Mouse (Mus musculus): ENCODE data around the gene Gm10251. TPM values are rescaled to one million over a fixed set of nuclear protein-coding genes. Genes with fewer than 3 reads are reported as not detected.
"Not testable (repeated sequence)": the region's sequence is repeated elsewhere in the genome, so short reads cannot be mapped to it uniquely, and the experiment has no call there.

The Gm10251 gene
- total RNA-seq (2021), result not detected
- polyA plus RNA-seq (2012; rRNA removed), result not detected in 2 replicates
- long read RNA-seq, result 0 reads

- not testable (repeated sequence) for DNase-seq
Measured at GRCm38 (mm10) chr14:6684070-6684469, at the start of gene Gm10251. Gene Gm10251 (minus strand): TSS chr14:6684170.

DNA sequence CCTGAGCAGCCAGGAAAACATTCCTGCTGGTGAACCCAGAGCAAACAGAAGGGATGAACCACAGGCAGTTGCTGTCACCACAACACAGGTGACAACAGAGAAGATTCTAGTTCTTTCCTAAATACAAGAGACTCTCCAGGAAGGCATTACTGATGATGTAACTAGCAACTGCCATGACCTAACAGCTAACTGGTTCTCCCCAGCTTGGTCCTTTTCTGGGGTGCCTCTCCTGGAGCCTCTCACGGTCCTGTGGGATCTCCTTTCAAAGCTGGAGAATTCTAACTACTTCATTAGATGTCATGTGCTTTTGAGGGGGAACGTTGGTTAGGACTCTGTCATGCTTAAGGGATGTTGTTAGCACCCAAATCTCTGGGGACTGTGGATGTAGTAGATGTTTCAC, 36.2 kb upstream of the Gm10251 start, which contains the start of gene Gm8050:
Gene Gm8050 (minus strand): TSS at position 101 of the 400 bp plus-strand sequence.
- DNase-seq, result not testable (repeated sequence)

- not testable (repeated sequence) for DNase-seq
Measured at GRCm38 (mm10) chr14:6622318-6622717, 61.7 kb downstream of the Gm10251 start, which contains the start of gene Gm3460. Gene Gm3460 (minus strand): TSS chr14:6622418.

DNA sequence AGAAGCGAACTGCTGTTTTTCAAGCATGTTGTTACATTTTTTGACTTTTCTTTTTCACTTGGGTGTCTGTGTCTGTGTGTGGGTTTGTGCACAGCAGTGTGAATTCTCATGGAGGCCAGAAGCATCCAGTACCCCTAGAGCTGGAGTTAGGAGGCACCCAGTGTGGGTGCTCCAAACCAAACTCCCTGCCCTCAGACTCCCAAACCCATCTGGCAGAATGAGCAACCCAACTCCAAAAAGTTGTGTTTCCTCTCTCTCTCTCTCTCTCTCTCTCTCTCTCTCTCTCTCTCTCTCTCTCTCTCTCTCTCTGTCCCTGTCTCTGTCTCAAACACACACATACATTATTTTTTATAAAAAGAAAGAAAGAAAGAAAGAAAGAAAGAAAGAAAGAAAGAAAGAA, 77.5 kb downstream of the Gm10251 start:
- DNase-seq, result not testable (repeated sequence)

- not testable (repeated sequence) for DNase-seq
Measured at GRCm38 (mm10) chr14:6605004-6605403, 79.0 kb downstream of the Gm10251 start.

GRCm38 (mm10) chr14:6604551-6604950, 79.4 kb downstream of the Gm10251 start:
- peak; percentile 1 for DNase-seq

DNA sequence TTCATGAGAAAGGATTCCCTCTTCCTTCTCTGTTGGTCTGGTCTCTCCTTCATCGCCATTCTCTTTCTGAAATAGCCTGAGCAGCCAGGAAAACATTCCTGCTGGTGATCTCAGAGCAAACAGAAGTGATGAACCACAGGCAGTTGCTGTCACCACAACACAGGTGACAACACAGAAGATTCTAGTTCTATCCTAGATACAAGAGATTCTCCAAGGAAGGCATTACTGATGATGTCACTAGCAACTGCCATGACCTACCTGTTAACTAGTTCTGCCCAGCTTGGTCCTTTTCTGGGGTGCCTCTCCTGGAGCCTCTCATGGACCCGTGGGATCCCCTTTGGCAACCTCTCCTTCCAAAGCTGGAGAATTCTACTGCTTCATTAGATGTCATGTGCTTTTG, 93.5 kb downstream of the Gm10251 start, which contains the start of gene Gm3629:
Gene Gm3629 (minus strand): TSS at position 101 of the 400 bp plus-strand sequence.
- DNase-seq, result not testable (repeated sequence)

Other genes with a start within 250 kb of the Gm10251 start
- gene Gm3594, start 239.6 kb downstream of the Gm10251 start, total RNA-seq (2021), result not detected
- not detected in 2 replicates for gene Gm3594, start 239.6 kb downstream of the Gm10251 start, polyA plus RNA-seq (2012; rRNA removed)
- gene Gm8356, start 146.9 kb downstream of the Gm10251 start, total RNA-seq (2021), result not detected
- not detected in 2 replicates for gene Gm8356, start 146.9 kb downstream of the Gm10251 start, polyA plus RNA-seq (2012; rRNA removed)
- gene Gm3629, start 93.6 kb downstream of the Gm10251 start, total RNA-seq (2021), result not detected
- not detected in 2 replicates for gene Gm3629, start 93.6 kb downstream of the Gm10251 start, polyA plus RNA-seq (2012; rRNA removed)
- gene Gm3460, start 61.8 kb downstream of the Gm10251 start, total RNA-seq (2021), result not detected
- gene Gm3460, start 61.8 kb downstream of the Gm10251 start, polyA plus RNA-seq (2012; rRNA removed), result not detected in 2 replicates
- not detected for gene Gm8050, start 36.1 kb upstream of the Gm10251 start, total RNA-seq (2021)
- not detected in 2 replicates for gene Gm8050, start 36.1 kb upstream of the Gm10251 start, polyA plus RNA-seq (2012; rRNA removed)
- gene Gm3636, start 58.2 kb upstream of the Gm10251 start, total RNA-seq (2021), result under 1 TPM in 1 of 2 experiments, not detected in 1; 0.52 TPM
- gene Gm3636, start 58.2 kb upstream of the Gm10251 start, polyA plus RNA-seq (2012; rRNA removed), result not detected in 2 replicates
- gene Gm8362, start 90.2 kb upstream of the Gm10251 start, total RNA-seq (2021), result not detected
- gene Gm8362, start 90.2 kb upstream of the Gm10251 start, polyA plus RNA-seq (2012; rRNA removed), result not detected in 2 replicates
- not detected for gene Gm3642, start 156.1 kb upstream of the Gm10251 start, total RNA-seq (2021)
- gene Gm3642, start 156.1 kb upstream of the Gm10251 start, polyA plus RNA-seq (2012; rRNA removed), result not detected in 2 replicates
- gene Gm3667, start 205.8 kb upstream of the Gm10251 start, total RNA-seq (2021), result not detected
- not detected in 2 replicates for gene Gm3667, start 205.8 kb upstream of the Gm10251 start, polyA plus RNA-seq (2012; rRNA removed)

Measured in adrenal gland, adult 2 months (tissue).